Mouse (Mus musculus) right cerebral cortex, adult 18-20 months (tissue): ENCODE measurements around the gene Tspan1.

Source experiments
- DNase-seq: peaks from one replicate; pipeline ENCODE4 v3.0.0; 2022; ENCODE audit warnings: mixed read lengths

Gene Tspan1

DNA sequence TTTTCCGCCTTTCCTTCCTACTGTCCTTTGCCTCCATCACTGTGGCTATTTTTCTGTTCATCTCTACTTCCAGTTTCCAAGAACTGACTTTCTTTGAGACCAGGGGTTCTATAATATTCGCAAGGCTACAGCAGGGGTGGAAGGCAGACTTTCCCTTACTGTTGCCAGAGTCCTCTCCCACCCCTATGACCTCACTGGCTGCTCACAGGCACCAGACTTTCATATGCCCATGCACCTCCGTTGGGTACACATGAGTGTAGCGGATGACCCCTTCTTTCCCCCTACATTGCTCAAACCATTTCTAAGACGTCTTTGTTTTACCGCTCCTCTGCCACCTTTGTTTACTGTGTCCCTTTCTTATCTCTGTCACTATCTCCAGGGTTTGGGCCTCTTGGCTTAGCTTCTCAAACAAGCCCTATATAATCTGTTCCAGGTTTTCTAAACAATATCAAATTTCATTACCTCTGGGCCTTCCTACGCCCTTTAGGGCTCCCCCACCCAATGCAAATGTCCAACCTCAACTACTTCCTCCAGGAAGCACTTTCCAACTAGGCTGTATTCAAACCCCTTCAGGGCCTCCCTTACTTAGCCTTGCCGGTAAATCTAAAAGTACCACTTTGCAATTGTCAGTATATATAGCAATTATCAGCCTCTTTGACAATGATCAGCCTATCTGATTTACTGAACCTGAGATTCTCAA, 1.5 kb downstream of the Tspan1 start:
- no peak for DNase-seq

DNA sequence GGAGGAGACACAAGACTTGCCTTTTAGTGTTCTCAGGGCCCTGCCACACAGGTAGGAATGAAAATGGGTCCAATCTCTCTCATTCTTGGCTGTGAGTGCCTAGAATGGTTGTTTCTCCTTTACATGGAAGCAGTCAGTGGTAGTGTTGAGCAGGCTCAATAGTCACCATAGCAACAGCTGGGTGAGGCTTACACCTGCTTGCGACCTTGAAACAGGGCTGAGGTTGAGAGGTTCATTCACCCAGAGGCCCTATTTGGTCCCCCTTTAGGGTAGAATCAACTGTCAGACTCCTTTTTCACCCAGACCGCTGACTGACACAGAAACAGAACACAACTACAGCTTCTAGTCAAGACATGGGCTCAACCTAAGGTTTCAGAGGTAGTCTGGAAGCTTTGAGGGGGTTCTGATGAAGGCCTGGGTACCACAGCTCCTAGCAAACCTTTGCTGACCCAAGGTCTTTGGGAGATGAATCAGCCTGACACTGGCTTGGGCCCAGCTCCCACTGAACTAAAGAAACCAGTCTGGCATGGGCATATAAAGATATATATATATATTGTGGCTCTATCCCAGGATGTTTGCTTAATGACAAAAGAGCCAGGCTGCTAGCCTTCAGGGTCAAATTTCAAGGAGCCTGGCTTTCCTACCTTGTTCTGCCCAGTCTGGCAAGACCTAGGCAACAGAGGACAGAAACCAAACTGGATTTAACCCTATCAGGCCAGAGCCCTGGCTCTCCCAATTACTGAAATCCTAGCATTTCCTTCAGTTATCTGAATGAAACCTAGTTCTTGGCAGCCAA, 2.4 kb downstream of the Tspan1 start:
- no peak for DNase-seq

DNA sequence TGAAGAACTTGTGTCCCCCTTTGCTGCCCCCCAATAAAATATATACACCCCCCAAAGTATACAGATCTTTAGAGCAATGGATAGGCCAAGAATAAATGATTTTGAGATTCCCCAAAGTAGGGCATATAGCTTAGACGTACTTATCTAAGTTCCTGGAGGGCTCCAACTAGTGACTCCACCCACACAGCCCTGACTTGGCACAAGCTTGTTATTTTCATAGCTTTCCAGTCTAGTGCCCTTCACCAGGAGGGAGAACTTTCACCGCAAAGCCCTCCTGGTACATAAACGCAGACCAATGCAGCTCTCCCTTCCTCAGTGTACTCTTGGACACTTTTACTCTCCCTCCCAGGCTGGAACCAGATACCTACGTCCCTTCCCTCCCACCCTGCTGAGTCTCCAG, 5.3 kb downstream of the Tspan1 start:
- DNase-seq: no peak

DNA sequence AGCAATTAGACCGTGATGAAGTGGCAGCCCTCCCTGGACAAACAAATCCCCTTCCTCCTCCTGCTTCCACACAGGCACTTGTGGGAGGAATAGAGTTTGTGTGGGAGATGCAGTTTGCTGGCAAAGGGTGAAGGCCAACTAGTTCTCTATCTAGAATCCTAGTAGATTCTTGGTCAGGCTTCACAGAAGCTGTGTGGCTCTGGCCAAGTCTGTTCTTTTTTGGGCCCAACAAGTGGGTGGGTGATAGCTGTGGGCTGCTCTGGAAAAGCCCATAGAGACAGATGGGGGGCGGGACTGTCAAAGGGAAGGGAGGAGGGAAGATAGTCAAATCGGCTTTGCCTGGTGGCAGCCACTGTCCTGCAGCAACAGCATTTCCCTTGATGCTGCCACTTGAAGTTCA, 6.6 kb downstream of the Tspan1 start:
- peak; percentile 90 for DNase-seq

DNA sequence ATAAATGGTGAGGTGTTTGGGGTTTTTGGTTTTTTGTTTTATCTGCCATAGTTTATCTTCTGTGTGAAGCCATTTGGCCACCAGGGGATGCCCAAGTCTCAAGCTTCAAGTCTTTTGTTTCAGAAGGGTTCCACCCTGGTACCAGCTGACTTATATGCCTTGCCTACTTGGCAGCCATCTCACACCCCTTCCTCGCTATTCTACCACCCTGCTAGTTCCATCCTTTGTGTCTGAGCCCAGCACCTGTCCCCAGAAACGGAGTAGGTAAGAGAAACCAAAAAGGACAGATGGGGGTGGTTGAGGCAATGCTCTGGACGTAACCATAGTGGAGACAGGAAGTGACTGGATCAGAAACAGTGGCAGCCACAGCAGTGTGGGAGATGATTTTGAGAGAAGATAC, 7.5 kb downstream of the Tspan1 start:
- peak; percentile 52 for DNase-seq

DNA sequence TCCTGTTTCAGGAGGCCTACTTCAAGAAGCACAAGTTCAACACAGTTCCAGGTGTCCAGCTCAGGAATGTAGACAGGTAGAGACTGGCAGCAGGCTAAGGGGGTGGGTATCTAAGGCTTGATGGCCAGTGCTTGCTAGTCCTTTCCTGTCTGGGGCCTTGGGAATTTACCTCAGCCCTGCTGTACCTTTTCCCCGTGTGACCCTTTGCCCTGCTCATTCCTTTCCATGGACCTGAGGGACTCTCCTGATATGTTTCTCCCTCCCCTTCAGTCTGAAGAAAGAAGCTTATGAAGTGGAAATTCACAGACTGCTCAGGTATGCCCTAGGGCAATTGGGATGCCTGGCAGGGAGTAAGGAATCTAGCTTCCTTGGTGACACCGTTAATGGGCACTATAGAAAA, 9.5 kb downstream of the Tspan1 start:
- DNase-seq: no peak

DNA sequence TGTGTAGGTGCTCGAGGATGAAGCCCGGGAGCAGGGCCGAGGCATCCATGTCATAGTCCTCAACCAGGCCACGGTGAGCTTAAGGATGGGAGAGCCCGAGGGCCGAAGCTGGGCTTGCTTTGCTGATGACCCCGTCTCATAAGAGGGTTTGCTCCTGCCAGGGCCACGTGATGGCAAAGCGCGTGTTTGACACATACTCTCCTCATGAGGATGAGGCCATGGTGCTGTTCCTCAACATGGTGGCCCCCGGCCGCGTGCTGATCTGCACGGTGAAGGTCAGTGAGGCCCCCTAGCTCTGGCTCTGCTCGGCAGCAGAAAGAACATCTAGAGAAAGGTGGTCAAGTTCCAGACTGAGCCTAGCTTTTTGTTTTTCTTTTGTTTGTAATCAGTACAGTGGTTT, 14.7 kb downstream of the Tspan1 start:
- DNase-seq: no peak

DNA sequence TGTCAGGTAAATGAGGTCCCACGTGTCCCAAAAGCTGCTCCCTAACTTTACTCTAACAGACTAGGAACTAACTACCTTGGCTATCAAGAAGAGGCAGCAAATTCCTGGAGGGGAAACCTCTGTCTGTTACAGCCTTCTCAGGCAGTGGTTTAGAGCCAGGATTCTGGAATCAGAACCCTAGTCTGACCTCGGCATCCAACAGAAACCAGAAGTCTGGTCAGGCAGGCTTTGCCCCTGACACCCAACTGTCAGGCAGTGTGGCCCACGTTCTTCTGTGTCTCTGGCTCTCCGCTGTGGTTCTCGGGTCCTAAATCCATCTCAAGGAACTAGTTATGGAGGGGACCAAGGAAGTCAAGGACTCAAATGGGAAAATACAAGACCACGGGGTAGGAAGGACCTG, 16.2 kb downstream of the Tspan1 start, which contains the start of gene Lurap1:
Lurap1 (minus strand) TSS at position 101 of the 400 bp plus-strand sequence.
- DNase-seq: no peak

DNA sequence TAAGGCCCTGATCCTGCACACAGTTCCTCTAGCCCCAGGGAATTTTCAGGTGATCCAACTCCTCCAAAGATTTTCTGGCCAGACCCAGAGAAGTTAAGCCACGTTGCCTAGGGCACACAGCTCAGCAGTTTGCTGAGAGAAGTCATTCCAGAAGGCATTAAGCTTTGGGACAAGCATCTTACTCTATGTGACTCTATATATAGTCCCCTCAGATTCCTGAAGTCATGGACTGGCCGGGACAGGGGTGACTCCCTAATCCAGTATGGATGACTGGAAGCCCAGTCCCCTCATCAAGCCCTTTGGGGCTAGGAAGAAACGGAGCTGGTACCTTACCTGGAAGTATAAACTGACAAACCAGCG, 16.6 kb downstream of the Tspan1 start:
- no peak for DNase-seq

DNA sequence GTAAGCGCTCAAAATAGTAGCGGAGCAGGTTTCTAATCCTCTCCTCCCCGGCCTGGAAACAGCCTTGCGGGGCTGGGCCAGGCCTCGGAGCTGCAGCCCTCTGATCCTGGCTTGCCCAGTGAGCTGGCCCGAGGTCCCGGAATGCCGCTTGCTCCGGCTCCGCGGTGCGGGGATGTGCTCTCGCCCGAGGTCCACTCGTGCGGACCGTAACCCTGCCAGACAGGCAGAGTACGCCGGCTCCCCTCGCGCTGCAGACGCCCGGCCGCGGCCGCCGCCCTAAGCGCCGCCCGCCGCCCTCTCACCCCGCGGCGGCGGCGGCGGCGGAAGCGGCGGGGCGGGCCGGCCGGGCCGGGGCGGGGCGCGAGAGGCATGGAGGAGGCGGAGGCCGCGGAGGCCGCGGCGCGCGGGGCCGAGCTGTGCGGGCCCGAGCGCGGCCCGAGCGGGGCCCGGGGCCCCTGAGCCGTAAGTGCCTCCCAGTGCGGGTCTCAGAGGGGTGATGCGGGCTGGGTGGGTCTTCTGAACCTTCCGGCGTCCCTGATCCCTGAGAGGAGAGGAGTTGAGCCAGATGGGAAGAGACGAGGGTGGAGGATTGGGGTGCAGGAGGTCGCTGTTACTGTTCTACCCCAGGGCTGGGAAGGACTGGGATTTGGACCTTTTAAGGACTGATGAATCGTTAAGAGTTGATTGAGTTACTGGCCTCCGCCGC, 17.1 kb downstream of the Tspan1 start:
- DNase-seq: peak; percentile 63

DNA sequence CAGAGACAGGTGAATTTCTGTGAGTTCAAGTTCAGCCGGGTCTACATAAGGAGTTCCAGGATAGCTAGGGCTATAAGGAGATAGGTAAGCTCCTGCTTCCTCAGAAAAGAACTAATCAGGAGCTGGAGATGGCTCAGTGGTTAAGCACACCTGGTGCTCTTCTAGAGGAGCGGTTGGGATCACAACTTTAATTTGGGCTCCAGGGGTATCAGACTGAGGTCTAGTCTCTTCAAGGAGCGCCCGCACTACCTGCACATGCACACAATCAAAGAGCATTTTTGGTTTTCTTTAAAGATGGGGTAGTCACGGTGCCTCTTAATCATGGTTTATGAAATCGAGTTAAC, 17.6 kb downstream of the Tspan1 start:
- no peak for DNase-seq

DNA sequence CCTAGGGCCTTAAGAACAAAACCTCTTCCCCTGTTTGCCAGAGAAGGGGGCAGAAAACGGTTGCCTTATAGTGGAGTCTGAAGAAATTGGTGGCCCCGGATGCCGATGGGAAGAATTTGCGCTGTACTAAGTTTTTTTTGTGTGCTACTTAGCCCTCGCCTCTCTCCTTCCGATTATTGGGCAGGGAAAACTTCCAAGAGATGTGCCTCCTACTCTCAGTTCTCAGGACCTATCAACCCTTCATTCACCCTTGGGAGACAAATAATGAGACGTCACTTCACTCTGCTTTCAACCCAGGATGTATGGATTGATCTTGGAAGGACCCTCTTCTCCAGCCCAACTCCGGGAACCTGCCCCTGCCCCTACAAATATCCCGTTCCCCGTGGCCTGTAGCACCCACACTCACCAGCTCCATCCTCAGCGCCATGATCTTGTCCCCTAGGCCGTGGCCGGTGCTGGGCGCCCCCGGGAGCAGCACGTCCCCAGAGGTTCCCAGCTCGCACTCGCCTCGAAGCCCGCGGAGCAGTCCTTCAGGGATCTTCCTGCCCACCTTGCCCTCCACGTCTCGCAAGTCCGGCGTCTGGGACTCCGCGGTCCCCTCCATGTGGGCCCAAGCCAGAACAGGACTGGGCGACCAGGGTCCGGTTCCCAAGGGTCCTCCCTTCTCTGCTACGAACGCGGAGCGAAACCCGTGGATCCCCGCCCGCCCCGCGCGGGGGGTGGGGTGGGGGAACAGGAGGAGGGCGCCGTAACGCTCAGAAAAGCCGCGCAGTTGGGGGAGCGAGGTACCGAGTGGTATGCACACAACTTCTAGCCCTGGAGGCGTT, 23.3 kb downstream of the Tspan1 start:
- DNase-seq: peak; percentile 73

DNA sequence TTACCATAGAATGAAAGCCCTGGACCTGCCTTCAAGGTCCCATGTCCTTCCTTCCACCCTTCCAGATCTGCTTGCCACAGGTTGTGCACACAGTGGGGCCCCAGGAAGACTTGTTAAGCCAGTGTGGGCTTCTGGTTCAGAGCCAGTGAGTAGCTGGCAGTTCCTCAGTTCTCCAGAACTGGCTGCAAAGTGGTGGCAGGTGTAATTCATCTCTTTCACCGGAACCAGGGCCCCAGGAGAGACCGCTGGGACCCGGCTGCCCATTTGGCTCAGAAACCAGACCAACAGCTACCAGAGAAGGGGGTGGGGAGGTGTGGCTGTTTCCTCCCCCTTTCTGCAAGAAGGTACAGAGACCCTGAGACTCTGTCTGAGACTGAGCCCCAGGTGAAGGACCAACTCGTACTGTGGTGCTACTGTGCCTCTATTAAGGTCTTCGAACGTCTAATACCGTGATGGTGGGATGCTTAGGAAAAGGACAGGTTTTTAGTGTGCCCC, 24.0 kb downstream of the Tspan1 start:
- DNase-seq: no peak

DNA sequence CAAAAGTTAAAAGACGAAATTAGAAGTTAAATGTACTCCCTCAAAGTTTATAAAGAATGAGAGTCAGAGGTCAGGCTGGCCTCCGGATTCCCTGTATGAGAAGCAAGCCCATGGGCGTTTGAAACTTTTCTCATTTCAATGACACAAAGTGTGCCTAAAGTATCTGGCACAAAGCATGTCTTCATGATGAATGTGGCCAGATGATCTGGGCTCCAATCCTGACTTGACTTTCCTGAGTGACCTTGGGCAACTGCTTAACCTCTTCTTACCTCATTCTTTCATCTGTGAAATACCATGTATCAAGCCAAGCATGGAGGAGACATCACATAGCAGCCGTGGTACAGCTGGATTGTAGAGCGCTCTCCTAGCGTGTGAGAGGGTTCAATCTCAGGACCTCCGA, 25.1 kb downstream of the Tspan1 start:
- no peak for DNase-seq

DNA sequence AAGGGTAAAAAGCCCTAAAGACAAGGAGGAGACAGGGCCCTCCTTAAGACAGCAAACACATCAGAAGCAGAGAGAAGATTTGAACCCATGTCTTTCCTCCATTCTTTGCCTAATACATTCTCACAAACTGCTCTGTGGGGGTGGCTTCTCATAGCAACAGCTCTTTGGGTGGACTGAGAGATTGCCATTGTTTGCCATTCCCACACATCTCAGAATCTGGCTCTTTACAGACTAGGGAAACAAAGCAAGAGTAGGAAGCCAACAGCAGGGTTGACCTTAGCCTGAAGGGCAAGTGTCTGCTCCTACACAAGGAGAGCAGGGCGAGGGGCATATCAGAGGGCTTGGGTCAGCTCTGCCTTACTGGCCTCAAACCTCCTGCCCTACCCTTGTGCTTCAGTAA, 25.7 kb downstream of the Tspan1 start:
- DNase-seq: no peak

DNA sequence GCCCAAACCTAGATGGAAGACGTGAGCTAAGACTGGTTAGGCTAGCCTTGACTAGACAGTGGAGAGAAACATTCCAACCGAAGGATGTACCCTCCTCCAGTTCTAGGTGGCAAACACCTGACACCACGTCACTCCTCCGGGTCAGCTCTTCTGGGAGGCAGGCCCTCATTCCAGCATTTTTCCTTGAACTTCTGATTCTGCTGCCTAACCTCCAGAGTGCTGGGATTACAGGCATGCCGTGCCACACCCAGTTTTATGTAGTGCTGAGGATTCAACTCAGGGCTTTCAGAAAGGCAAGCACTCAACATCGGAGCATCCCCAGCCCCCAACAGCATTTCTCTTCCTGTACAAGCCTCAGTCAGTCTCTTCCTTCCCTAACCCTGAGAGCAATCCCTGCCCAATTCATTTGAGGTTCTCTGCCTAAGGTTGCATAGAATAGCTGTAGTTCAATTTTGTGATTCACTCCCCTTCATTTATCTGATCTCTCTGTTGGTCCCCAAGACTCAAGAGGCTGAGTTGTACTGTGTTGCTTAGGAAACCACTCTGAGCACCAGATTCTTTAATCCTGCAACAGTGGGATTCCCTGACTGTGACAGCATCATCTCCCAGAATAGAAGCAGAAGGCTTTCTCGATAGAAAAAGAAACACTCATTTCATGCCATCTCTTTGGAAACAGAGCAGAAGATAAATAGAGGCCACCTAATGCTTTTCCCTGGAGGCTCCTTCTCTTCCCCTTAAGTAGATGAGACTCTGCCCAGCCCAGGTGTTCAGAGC, 26.4 kb downstream of the Tspan1 start:
- DNase-seq: peak; percentile 44

DNA sequence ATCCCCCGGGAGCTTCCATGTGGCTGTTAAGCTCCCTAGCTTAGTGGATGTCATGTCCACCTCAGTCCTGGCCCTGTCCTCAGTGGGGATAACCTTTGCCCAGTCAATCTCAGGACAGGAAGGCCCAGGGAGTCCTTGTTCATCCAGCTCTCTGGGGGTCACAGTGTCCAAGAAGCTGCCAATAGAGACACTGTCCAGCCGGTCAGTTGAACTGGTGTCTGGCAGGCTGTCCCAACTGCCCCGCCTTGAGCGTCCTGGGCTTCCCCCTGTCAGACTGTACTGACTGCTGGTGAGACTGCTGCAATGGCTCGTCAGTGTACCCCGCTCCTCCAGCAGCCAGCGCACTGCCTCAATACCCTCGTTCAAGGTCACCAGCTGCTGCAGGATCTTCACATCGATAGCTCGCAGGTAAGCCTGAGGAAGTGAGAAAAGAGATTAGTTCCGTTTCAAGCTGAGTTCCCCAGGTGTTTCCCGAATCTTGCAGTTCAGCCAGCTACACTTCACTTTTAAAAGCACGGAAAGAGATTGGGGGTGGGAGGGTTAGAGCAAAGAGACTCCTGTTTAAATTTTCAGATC, 29.9 kb downstream of the Tspan1 start:
- DNase-seq: no peak

DNA sequence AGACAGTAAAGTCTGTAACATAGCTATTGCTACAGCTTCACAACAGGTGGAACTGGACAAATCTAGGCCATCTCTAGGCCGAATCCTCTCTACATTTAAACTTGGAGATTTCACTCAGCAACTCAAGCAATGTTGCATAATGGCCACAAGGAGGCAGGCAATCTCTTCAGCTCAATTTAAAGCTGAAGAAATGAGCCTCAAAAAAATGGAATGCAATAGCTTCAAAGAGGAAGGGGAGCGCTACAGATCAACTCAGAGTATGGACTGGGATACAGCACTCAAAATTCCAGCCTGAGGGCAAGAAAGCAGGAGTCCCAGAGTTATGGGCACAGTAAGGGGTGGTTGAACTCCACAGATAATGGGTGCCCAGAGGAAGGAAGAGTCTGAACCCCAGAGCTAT, 32.4 kb downstream of the Tspan1 start:
- DNase-seq: no peak

DNA sequence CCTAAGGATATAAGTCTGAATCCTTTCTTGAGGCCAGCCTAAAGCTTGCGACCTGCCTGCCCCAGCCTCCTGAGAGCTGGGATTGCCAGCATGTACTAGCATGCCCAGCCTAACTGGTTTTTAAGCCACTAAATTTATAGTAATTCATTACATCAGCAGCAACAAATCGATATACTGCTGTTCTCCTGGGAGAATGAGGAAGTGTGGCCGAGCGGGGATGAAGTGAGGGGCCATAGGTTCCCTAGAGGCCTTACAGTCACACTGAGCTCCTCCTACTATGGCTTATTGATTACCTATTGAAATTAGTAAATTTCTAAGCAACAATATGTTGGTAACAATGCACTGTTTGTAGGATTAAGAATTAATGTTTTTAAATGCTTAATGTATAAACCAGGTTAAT, 34.3 kb downstream of the Tspan1 start:
- no peak for DNase-seq

DNA sequence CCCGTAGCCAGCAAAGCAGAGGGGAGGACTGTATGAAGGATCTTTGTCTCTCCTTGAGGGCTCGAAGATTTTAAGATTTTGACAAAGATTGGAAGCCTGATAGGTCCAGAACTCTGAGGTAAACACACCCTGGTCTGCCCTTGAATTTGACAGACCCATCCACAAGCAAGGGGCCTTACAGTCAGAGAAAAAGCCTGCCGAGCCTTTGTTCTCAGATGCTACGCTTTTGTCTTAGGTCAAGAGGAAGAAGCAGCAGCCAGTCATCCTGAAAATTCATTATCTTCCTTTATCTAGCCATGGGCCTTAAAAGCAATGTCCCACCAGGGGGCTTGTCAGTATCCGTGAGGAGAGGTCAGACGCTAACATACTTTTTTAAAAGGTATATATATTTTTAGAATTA, 39.4 kb downstream of the Tspan1 start:
- no peak for DNase-seq

DNA sequence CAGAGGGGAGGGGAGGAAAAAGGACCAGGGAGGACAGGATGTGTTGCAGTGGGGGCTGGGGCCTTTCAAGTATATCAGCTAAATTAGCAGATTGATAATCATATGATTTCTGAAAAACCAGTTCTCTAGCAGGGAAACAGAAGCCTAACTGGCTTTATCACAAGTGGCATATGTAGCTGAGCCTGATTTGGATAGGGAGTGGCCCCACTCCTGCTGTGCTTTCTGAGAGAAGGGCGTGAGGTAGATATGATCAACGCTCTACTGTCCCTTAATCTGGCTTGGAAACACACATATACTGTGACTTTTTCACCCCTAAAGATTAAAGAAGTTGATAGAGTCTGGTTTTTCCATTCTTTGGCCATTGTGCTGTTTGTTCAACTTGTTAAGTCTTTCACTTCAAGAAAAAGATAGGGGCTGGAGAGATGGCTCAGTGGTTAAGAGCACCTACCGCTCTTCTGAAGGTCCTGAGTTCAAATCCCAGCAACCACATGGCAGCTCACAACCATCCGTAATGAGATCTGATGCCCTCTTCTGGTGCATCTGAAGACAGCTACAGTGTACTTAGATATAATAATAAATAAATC, 41.5 kb downstream of the Tspan1 start:
- no peak for DNase-seq
